Mouse (Mus musculus) frontal cortex, postnatal 25 days (tissue): ENCODE results near the gene Tcam1.

Source experiments
- DNase-seq, 2 experiments: peaks; one replicate each; pipeline ENCODE4 v3.0.0; 2022; ENCODE audit warnings: low spot score in 2 of 2

Gene Tcam1

DNA sequence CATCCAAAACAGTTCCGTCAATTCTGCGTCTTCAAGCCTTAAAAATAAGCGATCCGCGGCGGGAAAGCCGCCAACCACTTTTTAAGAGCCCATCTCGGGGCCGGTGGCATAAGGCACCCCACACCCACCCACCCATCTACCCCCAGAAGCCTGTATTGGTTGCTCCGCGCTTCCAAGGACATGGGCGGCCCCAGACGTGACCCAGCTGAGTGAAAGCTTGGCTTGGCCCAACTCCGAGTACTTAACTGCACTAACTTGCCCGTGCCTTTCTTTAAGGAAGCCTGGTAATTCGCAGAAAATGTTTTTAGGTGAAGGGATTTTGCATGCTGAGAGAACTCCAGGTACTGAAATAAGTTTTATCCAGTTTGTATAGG, 3.2 kb upstream of the Tcam1 start:
- DNase-seq, result no peak

DNA sequence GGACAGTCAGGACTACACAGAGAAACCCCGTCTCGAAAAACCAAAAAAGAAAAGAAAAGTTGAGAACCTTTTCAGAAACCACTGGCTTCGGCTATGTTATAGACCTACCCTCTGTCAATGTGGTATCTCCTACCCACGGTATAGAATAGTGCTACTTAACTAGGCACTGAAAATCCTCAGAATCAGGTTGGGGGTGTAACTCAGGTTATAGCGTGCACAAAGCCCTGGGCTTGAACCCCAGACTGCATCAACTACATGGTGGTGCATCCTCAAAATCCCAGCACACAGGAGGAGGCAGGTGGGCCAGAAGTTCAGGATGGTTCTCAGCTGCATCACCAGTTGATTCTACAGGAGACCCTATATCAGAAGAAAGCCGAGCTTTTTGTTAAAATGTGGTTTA, 2.7 kb upstream of the Tcam1 start:
- no peak for DNase-seq

DNA sequence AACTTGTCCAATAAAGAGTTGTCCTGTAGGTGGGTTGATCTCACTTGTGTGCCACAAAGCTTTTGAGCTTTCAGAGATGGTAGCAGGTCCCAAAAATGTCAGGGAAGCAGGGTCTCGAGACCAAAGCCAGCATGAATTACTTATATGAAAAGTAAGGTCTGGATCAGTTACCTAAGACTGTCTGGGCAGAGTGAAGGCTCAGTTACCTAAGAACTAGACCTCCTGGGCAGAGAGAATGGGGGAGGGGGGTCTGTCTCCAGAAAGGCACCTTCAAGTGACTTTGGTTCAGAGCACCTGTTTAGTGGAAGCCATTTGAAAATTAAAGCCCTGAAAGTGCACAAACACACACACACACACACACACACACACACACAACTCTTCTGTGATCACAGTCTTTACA, 2.1 kb upstream of the Tcam1 start:
- no peak for DNase-seq

DNA sequence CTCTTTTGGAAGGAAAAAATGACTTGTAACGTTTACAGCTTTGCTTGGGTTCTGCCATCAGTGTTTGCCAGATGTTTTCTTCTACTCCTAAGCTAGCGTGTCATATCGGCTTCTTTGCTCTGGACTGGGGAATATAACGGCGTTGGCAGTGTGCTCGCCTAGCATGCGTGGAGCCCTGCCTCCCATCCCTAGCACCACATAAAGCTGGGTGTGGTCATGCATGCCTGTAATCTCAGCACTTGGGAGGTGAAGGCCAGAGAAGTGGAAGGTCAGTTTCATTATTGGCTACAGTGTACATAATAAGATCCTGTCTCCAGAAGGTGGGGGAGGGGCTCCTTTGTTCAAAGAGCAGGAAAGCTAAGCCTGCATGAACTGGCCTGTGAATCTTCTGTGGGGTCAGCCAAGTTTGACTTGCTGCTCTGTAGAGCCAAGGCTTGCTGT, 1.5 kb upstream of the Tcam1 start:
- DNase-seq, result no peak

DNA sequence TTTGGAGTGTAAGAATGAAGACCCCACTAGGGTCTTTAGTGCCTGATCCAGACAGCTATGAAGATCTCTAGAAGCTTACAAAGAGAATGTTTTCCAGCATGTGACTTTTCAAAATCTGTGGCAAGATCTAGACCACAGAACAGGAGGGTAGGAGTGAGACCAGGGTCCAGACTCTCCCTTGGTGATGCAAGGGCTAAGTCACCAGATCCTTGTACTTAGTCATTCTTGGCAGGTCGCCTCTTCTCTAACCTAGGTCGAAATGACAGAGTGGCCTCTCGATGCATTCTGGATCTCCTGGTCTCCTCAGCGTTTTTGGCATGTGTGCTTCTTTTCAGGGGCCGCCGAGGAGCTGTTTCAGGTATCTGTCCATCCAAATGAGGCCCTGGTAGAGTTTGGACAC, 6.0 kb downstream of the Tcam1 start:
- DNase-seq, result no peak

DNA sequence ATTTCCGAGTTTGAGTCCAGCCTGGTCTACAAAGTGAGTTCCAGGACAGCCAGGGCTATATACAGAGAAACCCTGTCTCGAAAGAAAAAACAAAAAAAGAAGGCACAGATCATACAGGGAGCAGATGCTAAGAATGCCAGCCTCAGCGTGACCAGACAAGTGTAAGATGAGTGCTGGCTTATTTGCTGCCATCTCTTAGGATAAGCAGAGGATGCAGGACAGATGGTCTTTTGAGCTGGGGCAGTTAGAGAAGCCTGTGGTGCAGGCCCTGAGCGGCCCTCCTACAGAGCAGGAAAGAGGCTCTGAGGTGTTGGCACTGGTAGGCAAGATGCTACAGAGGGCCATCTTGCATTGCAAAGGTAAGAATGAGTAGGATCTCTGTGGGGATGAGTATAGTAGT, 6.9 kb downstream of the Tcam1 start:
- no peak for DNase-seq

DNA sequence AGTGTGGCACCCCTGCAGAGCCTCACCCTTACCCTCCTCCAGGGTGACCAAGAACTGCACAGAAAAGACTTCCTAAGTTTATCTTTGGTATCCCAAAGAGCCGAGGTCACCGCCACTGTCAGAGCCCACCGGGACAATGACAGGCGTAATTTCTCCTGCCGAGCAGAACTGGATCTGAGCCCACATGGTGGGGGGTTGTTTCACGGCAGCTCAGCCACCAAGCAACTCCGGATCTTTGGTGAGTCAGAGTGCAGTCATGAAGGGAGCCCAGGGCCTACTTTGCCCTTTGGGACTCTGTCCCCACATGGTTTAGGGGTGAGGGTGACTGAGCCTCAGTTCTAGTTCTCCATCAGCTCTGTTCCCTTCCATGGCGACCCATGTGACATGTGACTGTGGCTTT, 7.7 kb downstream of the Tcam1 start:
- DNase-seq, result no peak

DNA sequence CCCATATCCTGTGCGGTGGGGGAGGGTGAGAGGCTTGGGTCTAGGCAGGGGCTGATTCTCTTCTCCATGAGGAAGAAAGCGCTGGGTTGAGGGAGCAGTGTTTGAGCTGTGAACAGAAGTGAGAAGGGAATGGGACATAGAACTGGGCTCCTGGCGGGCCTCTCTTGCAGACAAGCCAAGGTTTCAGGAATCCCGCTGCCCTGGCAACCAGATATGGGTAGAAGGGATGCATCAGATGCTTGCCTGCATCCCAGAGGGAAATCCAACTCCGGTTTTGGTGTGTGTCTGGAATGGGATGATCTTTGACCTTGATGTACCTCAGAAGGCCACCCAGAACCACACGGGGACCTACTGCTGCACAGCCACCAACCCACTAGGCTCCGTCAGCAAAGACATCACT, 9.7 kb downstream of the Tcam1 start:
- DNase-seq, result no peak

DNA sequence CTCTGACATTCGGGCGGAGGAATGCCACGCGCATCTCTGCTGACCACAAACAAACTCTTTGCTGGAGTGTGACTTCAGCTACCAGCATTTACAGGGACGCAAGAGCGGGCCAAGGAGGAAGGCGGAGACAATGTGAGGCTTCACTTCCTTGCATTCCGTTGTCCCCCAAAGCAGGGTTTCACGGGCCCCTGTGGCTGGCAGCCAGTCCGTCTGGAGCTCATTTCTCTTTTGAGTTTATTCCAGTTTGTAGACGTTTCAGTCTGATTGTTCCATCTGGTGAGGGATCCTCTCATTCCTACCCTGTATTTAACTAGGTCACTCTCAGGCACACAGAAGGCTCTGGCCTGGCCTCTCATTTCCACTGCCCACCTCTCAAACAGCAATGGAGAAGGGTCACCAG, 10.5 kb downstream of the Tcam1 start:
- DNase-seq, result no peak

DNA sequence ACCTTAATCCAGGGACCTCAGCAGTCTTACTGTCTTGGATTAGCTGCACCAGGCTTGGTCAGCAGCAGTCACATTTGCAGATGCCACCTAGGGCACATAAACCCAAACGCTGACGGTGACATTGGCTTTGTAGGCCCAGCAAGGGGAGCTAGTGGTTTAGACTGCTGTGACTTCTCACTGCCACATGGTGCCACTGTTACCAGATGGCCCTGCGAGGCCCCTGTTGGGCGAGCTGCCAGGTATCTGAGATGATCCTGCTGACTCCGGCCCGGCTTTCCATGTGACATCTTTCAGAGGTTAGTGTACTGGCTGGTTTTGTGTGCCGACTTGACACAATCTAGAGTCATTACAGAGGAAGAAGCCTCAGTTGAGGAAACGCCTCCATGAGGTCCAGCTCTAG, 12.9 kb downstream of the Tcam1 start:
- no peak for DNase-seq

DNA sequence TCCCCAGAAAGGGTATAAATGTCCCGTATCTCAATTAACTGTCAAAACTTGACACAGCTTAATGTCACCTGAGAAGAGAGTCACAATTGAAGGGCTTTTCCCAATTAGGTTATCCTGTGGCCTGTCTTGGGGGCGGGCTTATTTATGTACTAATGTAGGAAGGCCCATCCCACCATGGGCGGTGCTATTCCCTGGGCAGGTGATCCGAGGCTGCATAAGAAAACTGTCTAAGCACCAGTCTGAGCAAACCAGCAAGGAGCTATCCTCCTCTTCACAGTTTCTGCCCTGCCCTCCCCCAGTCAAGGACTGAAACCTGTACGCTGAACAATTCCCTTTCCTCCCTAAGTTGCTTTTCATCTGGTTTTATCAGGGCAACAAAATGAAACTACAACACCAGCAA, 13.9 kb downstream of the Tcam1 start:
- no peak for DNase-seq

DNA sequence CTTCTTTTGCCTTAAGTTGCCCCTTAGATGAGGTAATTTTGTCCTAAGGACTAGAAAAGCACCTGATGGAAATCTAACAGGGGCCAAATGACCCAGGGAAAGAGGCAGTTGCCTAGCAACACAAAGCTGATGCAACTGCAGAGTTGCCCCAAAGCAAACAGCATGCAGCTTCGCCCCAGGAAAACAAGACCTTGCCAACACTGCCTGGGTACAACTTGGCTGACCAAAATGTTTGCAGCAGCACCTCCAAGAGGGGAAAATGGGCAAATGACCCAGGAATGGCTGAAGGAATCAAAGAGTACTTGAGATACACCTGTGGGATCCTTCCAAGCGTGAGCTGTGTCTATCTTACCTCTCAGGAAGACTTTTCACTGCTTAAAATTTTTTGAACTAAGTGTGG, 15.4 kb downstream of the Tcam1 start:
- DNase-seq, result no peak

DNA sequence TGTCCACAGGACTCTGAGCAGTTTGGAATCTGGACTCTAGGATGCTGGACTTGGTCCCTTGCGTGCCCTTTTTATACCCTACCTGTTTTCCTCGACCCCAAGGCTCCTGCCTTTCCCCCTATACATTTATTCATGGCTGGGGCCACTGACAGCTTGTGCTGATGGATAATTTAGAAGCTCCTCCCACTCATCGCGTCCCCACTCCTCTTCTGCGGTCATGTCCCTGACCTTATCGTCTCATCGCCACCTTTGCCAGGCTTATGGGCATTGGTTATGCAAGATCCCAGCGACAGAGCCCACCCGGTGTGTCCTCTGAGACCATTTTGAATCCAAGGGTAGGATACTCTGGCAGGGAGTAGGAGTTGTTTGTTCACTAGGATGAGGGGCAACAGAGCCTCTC, 25.3 kb downstream of the Tcam1 start, which contains the start of gene Gh:
Gene Gh, minus strand, starts transcription at position 101 of the 400 bp plus-strand sequence.
- no peak for DNase-seq

DNA sequence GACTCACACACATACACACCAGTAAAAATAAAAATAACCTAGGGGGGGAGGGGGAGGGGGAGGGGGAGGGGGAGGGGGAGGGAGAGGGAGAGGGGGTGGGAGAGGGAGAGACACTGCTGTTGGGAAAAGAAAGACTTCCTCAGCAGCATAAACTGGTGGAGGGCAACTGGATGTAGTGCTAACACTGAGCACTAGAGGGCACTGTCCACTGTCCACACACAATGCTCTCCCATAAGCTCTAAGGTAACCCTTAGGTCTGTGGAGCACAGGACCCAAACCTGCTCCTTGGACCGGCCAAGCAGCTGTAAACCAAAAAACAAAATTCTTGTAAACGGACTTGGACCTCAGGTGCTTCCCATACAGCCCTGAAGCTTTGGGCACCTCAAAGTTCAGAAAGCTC, 26.2 kb downstream of the Tcam1 start:
- DNase-seq, result peak in 1 of 2 experiments; percentile 32

DNA sequence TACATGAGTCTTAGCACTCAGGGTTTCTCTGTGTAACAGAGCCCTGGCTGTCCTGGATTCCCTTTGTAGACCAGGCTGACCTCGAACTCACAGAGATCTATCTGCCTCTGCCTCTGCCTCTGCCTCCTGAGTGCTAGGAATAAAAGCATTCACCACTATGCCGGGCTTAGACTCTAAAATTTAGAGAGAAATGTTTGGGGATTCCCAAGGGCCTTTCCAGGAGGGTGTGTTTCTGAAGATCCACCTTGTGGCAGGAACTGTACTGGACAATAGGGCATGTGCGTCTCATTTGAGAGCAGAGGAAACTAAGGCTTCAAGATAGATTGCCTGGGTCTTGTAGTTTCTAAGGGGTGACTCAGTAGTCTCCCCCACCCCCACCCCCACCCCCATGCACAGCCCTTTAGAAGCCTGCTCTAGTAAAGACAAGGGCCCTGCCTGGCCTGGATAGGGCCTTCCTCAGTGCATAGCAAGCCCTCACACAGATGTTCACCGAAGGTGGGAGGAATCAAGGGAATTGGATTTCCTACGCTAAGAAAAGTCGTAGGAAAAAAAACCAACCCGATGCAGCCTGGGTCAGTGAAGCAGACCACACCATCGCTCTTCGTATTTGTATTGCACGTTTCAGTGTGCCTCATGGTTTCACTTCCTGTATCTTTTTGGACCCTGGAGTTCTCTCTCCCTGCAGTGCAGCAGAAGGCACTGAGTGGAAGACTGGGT, 29.0 kb downstream of the Tcam1 start:
- DNase-seq, result no peak

DNA sequence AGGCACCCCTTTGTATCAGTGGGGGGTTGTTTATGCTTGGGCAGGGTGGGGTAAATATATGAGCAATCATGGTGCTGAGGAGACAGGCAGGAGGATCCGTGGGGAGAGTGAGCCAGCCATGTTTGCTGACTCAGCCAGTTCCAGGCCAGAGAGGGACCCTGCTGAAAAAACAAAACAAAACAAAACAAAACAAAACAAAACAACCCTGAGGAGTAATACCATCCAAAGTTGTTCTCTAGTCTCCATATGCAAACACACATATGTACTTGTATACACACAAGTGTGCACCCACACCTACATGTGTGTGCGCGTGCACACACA, 29.6 kb downstream of the Tcam1 start:
- no peak for DNase-seq

DNA sequence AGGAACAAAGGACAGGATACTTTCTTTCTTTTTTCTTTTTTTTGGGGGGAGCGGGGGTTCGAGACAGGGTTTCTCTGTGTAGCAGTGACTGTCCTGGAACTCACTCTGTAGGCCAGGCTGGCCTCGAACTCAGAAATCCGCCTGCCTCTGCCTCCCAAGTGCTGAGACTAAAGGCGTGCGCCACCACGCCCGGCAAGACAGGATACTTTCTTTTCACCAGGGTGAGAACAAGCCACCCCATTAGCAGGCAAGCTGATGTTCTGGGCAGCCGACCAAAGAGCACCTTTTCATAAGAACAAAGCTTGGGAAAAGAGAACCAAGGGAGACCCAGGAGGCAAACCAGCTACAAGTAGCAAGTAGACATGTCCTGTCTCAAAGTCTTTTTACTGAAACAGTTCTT, 30.3 kb downstream of the Tcam1 start:
- no peak for DNase-seq

DNA sequence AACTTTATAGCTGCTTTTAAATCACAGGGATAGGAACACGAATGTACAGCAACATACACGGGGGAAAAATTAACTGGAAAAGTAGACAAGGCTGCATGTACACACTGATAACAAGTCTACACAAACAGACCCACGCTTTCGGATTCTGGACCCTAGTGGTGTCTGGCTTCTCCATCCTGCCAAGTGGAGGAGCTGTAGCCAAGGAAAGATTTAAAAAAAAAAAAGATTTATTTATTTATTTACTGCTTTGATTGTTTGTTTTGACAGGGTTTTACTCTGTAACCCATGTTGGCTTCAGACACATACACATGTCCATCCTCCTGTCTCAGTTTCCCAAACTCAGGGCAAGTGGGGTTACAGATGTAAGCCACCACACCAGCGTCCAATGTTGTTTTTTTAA, 31.0 kb downstream of the Tcam1 start:
- no peak for DNase-seq

DNA sequence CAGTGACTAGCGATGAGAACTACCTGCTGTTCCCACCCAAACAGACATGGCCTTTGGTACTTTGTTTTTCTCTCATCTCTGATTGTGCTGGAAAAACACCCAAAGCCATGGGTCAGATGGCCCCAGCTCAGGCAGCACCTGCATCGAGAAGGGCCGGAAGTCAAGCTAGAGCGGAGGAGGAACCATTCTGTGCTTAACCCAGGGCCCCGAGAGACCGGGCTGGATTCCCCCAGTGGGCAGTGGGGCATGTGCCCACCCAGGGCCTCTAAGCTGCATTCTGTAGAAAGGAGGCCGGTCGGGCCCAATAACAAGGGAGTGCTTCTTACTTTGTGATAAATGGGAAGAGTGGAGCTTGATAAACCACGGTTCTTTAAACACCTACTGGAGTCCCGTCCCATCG, 31.7 kb downstream of the Tcam1 start:
- DNase-seq, result no peak

DNA sequence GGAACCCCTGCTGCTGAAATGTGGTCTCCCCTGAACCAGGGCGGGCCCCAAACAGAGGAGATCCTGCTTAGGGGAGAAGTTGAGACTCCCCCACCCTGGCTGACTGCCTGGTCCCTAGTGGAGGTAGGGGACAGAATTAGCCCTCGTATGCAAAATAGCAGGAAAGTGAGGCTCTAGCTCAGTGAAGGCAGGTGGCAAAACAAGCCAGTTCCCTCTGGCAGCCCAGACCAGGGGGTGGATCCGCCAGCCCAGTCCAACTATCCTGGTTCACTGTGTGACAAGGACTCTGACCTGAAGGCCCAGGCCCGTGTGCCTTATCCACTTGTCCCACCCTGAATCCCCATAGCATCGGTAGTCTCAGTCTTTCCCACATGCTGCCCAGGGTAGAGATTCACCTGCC, 33.7 kb downstream of the Tcam1 start:
- no peak for DNase-seq

DNA sequence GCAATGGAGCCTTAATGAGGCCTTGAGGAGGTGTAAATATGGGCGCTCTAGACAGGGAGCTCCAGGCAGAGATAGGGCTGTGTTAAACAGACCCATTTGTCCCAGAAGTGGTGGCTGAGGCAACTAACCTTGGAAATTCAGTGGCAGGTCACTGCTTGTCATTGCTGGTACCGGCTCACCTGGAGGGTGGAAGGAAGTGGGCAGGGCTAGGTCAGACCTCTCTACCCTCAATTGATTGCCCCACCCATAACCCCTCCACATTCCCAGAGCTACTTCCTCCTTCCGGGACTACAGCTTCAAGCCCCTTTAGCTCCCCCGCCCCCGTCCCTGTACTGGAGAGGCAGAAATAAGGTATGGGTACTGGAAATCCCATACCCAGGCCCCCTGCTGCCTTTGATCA, 37.1 kb downstream of the Tcam1 start:
- DNase-seq, result no peak

DNA sequence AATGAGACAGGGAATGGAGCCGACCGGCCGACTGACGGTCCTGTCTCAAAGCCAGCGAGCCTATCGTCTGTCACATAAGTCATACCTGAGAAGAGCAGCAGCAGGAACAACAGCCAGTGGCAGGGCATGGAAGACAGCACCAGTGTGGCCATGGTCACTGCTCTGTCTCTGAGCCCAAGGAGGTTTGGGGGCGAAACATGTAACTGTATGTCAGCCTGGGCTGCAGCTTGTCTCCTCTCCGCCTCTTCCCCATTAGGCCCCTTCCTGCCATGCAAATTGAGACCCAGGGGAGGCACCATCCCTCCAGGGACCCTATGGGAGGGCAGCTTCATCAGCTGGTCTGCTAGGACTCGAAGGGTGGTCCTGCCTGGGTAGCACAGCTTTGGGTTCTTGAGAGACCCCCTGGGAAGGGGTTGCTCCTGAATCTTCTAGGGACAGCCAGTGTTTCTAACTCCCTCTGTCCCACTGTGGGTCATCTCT, 37.9 kb downstream of the Tcam1 start, which contains the start of gene Cd79b:
Gene Cd79b, minus strand, starts transcription at position 430 of the 480 bp plus-strand sequence.
- no peak for DNase-seq

DNA sequence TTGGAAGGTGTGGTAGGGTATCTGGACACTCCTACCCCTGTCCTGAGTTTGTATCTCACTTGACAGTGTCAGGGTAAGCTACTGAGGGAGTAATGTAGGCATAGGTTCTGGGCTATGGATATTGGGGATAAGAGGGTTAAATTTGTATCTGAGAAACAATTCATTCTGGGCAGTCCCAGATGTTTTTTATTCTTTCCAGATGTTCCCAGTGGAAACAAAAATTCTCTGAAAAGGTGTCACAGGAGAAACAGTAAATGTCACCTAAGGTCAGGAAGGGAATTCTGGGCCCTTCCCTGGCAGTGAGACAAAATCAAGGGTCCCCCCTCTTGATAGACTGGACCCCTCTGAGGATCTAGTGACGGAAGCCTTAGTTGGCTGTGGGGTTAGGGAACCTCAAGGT, 39.9 kb downstream of the Tcam1 start:
- no peak for DNase-seq

DNA sequence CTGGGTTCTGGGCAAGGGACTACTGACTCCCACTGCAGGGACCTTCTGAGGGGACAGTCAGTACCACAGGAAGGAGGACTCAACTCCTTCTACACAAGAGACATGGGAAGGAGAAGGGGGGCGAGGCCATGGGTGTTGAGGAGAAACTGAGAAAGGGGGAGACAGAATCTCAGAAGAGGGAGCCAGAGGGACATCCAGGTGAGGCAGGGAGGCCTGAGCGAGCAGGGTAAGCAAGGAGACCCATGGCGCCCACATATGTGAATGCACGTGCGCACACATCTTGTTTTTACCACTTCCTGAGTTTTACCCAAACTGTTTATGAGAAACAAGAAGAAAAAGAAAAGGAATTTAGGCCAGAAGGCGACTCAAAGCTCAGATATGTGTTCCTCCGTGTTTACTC, 41.3 kb downstream of the Tcam1 start:
- DNase-seq, result no peak
